Mouse (Mus musculus): ENCODE results near the gene Rnf114.

Gene Rnf114

GRCm38 (mm10) chr2:167474218-167474617 lies 18.2 kb upstream of the Rnf114 start:
- no peak for DNase-seq (ENCODE audit: low spot score in 2 of 2)

GRCm38 (mm10) chr2:167475596-167475995 lies 16.8 kb upstream of the Rnf114 start:
- DNase-seq (ENCODE audit: low spot score in 2 of 2), result no peak

- peak in 1 of 2 experiments; percentile 72 for DNase-seq (ENCODE audit: low spot score in 2 of 2)
Observed at GRCm38 (mm10) chr2:167476200-167476688, 16.2 kb upstream of the Rnf114 start.

GRCm38 (mm10) chr2:167476762-167477161 lies 15.7 kb upstream of the Rnf114 start:
- no peak for DNase-seq (ENCODE audit: low spot score in 2 of 2)

GRCm38 (mm10) chr2:167478128-167478527 lies 14.3 kb upstream of the Rnf114 start:
- DNase-seq (ENCODE audit: low spot score in 2 of 2), result no peak

GRCm38 (mm10) chr2:167479501-167479900 lies 12.9 kb upstream of the Rnf114 start:
- no peak for DNase-seq (ENCODE audit: low spot score in 2 of 2)

- DNase-seq (ENCODE audit: low spot score in 2 of 2), result no peak
Observed at GRCm38 (mm10) chr2:167482681-167483080, 9.8 kb upstream of the Rnf114 start.

GRCm38 (mm10) chr2:167483081-167483826 lies 9.2 kb upstream of the Rnf114 start:
- DNase-seq (ENCODE audit: low spot score in 2 of 2), result no peak

- no peak for DNase-seq (ENCODE audit: low spot score in 2 of 2)
Observed at GRCm38 (mm10) chr2:167483827-167484410, 8.5 kb upstream of the Rnf114 start.

GRCm38 (mm10) chr2:167484932-167485331 lies 7.5 kb upstream of the Rnf114 start:
- no peak for DNase-seq (ENCODE audit: low spot score in 2 of 2)

- DNase-seq (ENCODE audit: low spot score in 2 of 2), result no peak
Observed at GRCm38 (mm10) chr2:167485501-167486377, 6.7 kb upstream of the Rnf114 start.

- peak in 1 of 2 experiments; percentile 59 for DNase-seq (ENCODE audit: low spot score in 2 of 2)
Observed at GRCm38 (mm10) chr2:167486573-167486972, 5.9 kb upstream of the Rnf114 start.

- no peak for DNase-seq (ENCODE audit: low spot score in 2 of 2)
Observed at GRCm38 (mm10) chr2:167487551-167487950, 4.9 kb upstream of the Rnf114 start.

GRCm38 (mm10) chr2:167487994-167488393 lies 4.5 kb upstream of the Rnf114 start:
- no peak for DNase-seq (ENCODE audit: low spot score in 2 of 2)

- DNase-seq (ENCODE audit: low spot score in 2 of 2), result peak; percentile 67 to 84
Observed at GRCm38 (mm10) chr2:167490813-167491525, 1.5 kb upstream of the Rnf114 start.

GRCm38 (mm10) chr2:167492713-167493636 lies 530 bp downstream of the Rnf114 start, which contains the start of gene Spata2:
Gene Spata2, minus strand, starts transcription at chr2:167492887.
- DNase-seq (ENCODE audit: low spot score in 2 of 2), result peak; percentile 82 to 95

GRCm38 (mm10) chr2:167496437-167496836 lies 4.0 kb downstream of the Rnf114 start:
- DNase-seq (ENCODE audit: low spot score in 2 of 2), result peak in 1 of 2 experiments; percentile 70

- DNase-seq (ENCODE audit: low spot score in 2 of 2), result no peak
Observed at GRCm38 (mm10) chr2:167497272-167497671, 4.8 kb downstream of the Rnf114 start.

- no peak for DNase-seq (ENCODE audit: low spot score in 2 of 2)
Observed at GRCm38 (mm10) chr2:167502554-167503252, 10.3 kb downstream of the Rnf114 start.
